Mouse (Mus musculus) urinary bladder, postnatal 14 days (tissue): ENCODE results near the gene Suco.

Source experiments
- DNase-seq: peaks from one replicate; pipeline ENCODE4 v3.0.0; 2021; ENCODE audit warnings: low spot score

Suco gene

GRCm38 (mm10) chr1:161894126-161894525, 17.6 kb upstream of the Suco start:
- no peak for DNase-seq

DNA sequence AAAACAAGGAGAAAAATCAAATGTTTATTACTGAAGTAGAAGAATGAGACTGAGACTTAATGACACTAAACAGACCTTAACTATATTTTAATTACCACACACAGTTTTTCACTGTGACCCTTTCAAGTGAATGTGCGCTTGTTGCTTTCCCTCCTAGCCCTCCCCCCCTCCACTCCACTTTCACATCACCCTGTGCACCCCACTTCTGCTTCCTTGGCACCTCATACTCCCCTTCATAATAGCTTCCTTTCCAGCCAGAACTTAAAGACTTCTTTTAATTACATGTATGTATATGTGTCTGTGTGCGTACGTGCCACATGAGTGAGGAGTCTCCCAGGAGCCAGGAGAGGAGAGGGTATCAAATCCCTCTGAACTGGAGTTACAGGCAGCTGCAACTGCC, 12.3 kb upstream of the Suco start:
- no peak for DNase-seq

DNA sequence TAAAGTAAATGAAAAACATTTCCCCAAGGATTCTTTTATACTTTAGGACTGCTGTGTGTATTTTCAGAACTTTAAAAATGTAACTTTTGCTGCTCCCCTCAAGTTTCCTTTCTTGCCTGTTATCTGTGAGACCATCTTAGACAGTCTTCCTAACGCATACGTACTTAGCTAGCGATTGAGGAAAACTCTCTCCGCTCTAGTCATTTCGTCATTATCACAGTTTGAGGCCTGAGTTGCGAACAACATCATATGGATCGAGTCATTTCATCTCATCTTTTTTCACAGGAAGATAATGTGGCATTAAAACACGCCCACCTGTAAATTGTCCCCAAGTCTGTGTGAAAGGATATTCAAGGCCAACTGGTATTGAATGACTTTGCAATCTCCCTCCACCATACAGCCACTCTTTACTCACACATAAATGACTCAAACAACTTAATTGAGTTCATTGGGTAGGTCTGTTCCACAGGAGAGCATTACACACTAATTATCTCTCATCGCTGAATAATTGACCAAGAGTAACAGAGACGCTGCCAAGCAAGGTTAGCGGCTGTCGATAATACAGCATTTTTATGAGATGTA, 11.3 kb upstream of the Suco start:
- DNase-seq = no peak

GRCm38 (mm10) chr1:161885762-161886161, 9.3 kb upstream of the Suco start:
- no peak for DNase-seq

DNA sequence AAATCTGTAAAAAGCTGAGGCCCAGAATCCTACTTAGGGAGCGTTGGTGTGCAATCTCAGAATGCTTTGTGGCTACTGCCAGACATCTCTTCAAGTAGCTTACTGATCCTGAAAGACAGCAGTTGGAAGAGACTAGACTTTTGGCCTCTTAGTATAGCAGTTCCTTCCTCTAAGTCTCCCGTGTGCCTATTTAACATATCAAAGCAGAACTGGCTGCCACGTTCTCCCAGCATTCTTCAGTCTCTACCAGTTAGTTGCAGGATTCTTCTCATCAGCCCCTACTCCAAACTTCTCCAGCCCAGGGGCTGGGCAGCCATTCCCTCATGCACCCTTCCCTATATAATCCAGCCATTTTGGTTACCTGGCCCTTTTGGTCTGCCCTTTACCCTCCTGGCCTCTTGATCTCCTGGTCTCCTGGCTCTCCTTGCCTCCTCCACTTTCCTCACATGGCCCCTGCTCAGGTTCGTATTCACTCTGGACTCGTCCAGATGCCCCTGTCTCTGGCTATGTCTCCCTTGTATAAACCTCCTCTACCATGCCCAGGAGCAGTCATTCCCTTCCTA, 1.2 kb upstream of the Suco start:
- no peak for DNase-seq

DNA sequence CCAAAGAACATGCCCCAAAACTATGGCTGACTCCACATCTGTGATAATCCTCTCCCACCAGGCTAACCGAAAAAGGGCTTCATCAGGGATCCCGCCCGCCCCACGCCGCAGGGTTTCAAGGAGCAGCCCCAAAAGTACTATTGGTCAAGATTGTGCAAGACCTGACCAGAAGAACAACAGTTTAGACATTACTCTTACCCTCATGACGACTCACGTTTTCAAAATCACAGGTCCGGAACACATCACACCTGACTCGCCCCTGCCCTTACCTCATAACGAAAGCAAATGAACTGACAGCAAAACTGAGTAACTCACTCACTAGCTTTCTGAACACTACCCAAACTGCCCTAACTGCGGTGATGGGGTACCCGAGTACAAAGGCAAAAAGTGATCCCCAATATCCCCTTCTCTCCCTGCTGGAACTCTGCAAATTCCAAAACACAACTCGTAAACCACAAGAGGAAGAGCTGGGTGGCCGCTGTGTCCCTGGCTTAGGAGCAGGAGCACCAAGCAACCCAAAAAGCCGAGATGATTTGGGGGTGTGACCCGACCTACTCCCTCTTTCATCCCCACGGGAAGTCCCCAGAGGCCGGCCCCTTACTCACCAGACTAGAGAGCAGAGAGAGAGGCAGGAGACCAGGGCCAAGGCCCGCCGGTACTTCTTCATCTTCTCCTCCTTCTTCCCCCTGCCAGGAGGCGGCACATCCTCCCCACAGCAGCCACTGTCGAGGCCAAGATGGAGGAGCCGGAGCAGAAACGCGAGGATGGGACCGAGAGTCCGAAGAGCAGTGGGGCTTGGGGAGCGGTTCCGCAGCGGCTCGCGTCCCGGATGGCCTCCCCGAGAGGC, 553 bp downstream of the Suco start:
- DNase-seq = peak; percentile 4

DNA sequence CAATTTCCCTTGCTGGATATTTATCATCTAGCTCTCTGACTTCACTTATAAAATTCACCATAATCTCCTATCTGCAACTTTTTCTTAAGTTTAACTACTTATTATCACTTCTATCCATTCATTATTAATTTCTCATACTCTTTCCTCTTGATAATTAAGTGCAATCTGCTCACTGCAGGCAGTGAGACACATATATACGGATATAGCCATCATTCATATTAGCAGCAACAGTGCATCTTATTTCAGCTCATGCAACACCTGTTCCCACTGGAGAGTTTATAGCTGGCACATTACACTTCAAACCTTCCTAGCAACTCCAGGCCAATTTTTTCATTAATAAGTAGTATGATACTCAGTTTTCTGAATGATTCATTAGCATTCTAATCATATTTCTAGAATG, 7.1 kb downstream of the Suco start:
- no peak for DNase-seq

- no peak for DNase-seq
Observed at GRCm38 (mm10) chr1:161868413-161868812, 8.1 kb downstream of the Suco start.

GRCm38 (mm10) chr1:161863742-161864141, 12.7 kb downstream of the Suco start:
- no peak for DNase-seq

DNA sequence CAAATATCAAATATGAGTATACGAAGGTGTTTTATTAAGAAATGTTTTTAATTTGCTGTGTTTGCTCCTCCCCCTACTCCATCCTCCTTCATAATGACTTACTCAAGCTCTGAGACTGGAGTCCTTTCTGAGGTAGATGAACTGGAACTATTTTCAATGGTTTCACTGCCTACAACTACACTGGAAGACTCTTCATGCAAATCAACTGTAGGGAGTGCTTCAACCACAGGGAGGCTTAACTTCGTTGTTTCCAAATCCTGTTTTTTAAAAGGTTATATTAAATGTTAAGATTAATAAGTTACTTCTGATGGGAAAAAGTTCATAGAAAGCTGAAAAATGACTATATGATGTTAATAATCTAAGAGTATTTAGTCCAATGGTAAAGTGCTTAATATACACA, 17.2 kb downstream of the Suco start:
- no peak for DNase-seq

DNA sequence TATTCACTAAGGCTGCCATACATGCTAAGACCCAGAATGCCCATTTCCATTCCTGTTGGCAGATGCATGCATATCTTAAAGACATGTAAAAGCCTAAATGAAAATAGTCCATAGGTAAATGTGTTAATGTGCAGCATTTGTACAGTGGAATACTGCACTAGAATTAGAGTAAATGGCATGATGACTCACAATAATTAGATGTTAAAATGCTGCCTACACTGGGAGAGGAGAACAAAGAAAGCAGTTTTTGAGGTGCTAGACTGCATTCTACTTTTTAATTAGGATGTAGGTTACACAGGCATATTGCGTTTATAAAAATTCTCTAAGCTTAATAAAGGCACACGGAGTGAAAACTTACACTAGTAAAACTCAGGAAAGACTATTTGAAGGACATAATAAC, 49.8 kb downstream of the Suco start:
- DNase-seq = no peak

DNA sequence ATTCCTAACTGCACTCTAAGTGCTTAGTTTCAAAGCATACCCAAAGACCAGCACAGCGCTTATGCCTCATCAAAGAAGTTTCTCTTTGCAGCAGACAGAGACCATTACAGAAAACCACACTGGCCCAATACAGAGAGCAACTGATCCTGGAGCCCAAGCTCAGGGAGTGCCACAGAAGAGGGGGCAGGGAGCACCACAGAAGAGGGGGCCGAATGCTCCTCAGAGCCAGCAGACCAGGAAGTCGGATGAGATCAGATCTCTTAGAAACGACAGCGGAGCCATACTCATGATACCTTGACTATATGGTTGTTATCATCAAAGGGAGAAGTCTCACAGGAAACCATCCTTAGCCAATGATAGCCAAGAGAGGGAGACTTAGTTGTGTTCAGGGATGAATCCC, 67.1 kb downstream of the Suco start:
- DNase-seq = no peak

GRCm38 (mm10) chr1:161808980-161809379, 67.5 kb downstream of the Suco start:
- no peak for DNase-seq

- no peak for DNase-seq
Observed at GRCm38 (mm10) chr1:161804541-161804971, 71.9 kb downstream of the Suco start.

DNA sequence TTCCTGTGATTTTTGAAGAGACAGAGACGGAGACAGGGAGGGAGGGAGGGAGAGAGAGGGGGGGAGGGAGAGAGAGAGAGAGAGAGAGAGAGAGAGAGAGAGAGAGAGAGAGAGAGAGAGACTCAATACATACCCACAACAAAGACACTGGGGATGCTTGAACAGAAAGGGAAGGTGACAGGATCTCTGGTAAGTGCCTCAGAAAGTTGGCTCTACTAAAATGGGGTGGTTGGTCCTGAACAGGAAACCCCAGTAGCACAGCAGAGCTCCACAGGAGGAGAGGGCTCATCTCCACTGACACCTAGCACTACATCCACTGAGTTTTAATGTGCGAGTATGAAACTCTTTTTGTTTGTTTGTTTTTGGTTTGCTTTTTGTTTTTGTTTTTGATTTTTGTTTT, 75.2 kb downstream of the Suco start:
- DNase-seq = no peak

- no peak for DNase-seq
Observed at GRCm38 (mm10) chr1:161800256-161800655, 76.2 kb downstream of the Suco start.

DNA sequence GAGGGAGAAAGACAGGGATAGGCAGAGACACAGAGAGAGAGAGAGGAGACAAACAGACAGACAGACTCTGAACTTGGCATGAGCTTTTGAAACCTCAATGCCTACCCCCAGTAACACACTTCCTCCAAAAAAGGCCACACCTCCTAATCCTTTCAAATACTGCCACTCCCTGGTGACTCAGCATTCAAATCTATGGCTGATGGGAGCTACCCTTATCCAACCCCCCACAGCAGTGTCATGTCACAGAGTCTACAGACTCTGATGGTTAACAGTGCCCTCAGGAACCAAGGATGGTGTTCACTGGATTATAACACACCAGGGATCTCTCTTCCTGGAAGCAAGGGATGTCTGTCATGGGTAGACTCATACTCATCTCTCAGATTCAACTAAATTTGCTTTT, 76.7 kb downstream of the Suco start:
- DNase-seq = no peak

DNA sequence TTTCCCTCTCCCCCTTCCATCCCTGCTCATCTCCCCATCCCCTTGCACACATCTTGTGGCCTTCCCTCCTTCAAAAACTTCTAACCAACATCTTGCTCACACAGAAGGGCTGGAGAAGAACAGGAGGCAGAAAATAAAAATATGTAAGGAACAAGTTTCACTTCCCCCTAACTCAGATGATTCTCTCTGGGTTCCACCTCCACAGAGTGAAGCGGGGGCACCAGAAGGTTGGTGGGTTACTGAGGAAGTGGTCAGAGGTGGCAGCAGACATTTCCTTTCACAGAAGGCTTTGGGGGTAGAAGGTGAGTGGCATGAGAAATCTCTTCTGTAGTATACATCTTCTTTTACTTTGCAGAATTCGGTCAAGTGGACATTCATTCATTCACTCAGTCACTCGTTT, 77.6 kb downstream of the Suco start:
- DNase-seq = no peak

- DNase-seq = no peak
Observed at GRCm38 (mm10) chr1:161794447-161795211, 81.9 kb downstream of the Suco start.

DNA sequence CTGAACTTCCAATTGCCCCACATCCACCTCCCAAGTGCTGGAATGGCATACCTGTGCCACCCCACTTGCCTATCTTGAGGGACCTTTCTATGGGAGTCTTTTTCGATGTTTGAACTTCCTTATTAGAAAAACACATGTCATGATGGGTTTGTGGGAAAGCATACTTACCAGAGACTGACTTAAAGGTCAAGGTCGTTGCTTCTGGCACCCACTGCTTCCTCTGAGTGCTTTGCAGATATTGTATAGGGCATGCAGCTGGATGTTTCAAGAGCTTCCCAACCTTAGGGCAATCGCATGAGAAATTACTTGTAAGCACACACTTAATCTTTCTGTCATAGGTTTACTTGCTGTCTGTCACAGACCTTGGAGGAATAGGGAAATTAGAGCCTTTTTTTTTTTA, 83.2 kb downstream of the Suco start:
- DNase-seq = no peak

- DNase-seq = no peak
Observed at GRCm38 (mm10) chr1:161792687-161792969, 83.9 kb downstream of the Suco start.

- no peak for DNase-seq
Observed at GRCm38 (mm10) chr1:161791854-161792686, 84.4 kb downstream of the Suco start.
